Mouse (Mus musculus): ENCODE data around the gene Hmga1. TPM values are rescaled to one million over a fixed set of nuclear protein-coding genes. Genes with fewer than 3 reads are reported as not detected.

The Hmga1 gene
- polyA plus RNA-seq, 1 experiment from 2014 or later = 195 TPM

DNA sequence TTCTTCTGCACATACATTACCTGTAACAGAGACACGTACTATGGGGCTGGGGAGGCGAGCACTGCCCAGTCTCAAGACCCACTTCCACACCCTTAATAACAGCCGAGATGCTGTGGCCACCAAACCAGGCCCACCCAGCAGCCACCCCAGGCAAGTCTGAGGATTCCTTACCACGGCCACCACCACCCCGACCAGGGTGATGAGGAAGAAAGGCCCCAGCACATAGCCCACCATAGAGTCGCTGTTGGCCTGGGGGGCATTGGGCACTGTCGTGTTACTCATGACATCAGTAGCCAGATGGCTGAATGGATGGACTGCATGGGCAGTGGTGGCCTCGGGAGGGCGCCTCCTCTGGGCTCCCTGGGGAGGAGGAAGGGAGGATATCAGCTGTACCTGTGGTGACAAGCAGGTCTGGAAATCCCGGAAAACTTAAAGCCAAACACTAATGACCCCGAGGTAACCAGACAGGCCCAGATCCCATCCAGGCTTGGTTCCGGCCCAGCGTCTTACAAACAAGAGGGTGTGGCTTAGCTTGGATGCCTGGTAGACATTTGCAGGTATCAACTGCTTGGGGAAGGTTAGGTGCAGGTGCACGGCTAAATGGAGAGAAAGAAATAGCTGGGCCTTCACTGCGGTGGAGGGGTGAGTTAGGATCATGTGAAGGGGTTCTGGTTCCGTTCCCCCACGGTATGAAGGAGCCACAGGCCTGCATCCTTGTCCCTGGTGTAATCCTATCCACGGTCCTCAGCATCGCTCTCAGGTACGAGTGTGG, 8.3 kb downstream of the Hmga1 start:
- Histone ChIP-seq H3K4me2 (replicated peaks) (peak overlapping the region; percentile 83), H3K4me3 (replicated peaks) (peak overlapping the region; percentile 65), H3K4me1 (peaks cover 27% of the 10 kb centered on the region), H3K36me3 (peaks cover 3% of the 10 kb centered on the region; the same call in 1 of the 2 replicates), H3K27ac (replicated peaks) (0 out of 2 replicates have a peak overlapping the region, but pooled peaks have one; percentile 18), H3K27me3 (no peaks in the 10 kb centered on the region), H3K9me3 (replicated peaks) (no peaks in the 10 kb centered on the region), H3K9ac (peak overlapping the region; percentile 69)
- 12% methylated on average over 20 of the region's 20 CpGs for WGBS
- ATAC-seq (ENCODE audit: insufficient number of reproducible peaks, low FRiP score, low TSS enrichment, low read depth) = no peak

DNA sequence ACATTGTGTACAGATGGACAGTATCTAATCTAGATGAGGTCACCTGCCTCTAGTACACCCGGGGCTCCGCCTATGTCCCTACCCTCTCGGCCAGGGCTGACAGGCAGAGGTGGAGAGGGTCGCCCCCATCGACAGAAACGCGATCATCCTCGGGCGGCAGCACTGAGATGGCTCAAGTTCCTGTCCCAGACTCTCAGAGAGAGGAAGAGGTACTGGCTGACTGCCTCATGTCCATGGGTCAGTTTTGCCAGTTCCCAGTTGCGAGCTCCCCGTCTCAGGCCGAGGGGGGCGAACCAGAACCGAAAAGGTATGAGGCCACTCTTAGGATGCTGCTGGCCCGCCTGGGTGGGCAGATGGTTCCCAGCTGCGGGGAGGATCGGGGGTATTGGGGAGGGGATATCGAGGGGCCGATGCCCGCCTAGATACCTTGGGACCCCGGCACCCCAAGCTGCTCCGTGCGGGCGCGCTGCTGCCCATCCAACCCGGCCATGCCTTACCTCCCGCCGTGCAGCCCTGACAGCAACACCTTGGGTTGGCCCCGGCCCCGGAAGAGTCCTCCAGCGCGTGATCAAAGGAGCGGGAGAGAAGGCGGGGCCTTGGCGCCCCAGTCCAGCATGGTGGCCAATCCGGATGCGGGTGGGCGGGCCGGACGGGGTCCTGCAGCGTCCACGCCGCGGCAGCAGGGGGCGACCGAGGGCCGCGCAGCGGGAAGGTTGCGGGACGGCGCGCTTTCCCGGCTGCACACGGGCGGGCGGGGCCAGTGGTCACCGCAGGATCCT, 9.1 kb downstream of the Hmga1 start, which contains the start of gene AI413582:
Gene AI413582, minus strand, starts transcription at position 594 of the 779 bp plus-strand sequence.
- peak within 1 kb of the TSS; percentile 83 for H3K4me2 ChIP-seq (replicated peaks)
- H3K27me3 ChIP-seq = no peaks in the 10 kb centered on the region
- peak within 1 kb of the TSS; percentile 65 for H3K4me3 ChIP-seq (replicated peaks)
- peaks cover 3% of the 10 kb centered on the region; the same call in 1 of the 2 replicates for H3K36me3 ChIP-seq
- H3K4me1 ChIP-seq = peaks cover 27% of the 10 kb centered on the region
- under 1% methylated on average over 58 of the region's 58 CpGs for WGBS
- peak within 1 kb of the TSS; percentile 69 for H3K9ac ChIP-seq
- 0 out of 2 replicates have a peak within 1 kb of the TSS, but pooled peaks have one; percentile 18 for H3K27ac ChIP-seq (replicated peaks)
- ATAC-seq (ENCODE audit: insufficient number of reproducible peaks, low FRiP score, low TSS enrichment, low read depth) = peak; percentile 90
- H3K9me3 ChIP-seq (replicated peaks) = no peaks in the 10 kb centered on the region

DNA sequence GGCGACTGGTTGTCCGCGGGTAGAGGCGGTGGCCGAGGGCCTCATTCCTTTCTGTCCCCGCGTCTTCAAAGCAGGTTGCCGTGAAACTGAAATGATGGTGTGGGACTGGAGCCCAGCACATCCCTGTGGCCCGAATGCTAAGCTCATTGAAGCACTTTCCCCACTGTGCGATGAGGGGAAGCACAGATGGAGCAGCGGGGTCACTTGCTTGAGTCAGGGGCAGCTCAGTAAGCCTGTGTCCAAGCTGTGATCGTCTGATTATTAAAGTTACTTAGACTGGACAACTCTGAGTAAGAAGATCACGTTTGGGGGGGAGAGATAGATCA, 9.6 kb downstream of the Hmga1 start:
- H3K27ac ChIP-seq (replicated peaks) = no peak overlapping the region
- no peak for ATAC-seq (ENCODE audit: insufficient number of reproducible peaks, low FRiP score, low TSS enrichment, low read depth)
- under 1% methylated on average over 13 of the region's 13 CpGs for WGBS

DNA sequence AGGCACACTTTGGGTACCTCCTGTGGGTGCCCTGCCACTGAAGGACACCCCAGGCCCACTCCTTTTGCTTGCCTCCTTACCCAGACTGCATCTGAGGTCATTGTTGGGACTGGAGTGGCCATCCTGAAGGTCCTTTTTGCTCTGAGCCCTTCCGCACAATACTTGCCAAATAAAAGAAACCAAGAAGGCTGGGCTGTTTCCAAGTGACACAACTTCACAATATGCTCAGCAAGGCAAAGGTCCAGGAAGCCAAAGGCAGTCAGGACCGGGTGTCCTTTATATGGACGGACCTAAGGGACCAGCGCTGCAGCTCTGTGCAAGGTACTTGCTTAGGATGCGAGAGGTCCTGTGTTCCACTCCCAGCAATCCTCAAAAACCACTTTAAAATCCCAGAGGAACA, 11.9 kb downstream of the Hmga1 start:
- WGBS = 85% methylated on average over 5 of the region's 5 CpGs
- Histone ChIP-seq H3K36me3 (peaks cover 6% of the 10 kb centered on the region; the same call in 1 of the 2 replicates), H3K4me1 (peaks cover 19% of the 10 kb centered on the region), H3K27me3 (no peaks in the 10 kb centered on the region), H3K27ac (replicated peaks) (no peak overlapping the region), H3K4me2 (replicated peaks) (no peak overlapping the region), H3K4me3 (replicated peaks) (no peak overlapping the region), H3K9me3 (replicated peaks) (no peaks in the 10 kb centered on the region), H3K9ac (no peak overlapping the region)
- ATAC-seq (ENCODE audit: insufficient number of reproducible peaks, low FRiP score, low TSS enrichment, low read depth) = no peak

More for the DNA sequence above, 9.6 kb downstream of the Hmga1 start:
- Histone ChIP-seq H3K4me3 (replicated peaks) (peak overlapping the region; percentile 65), H3K4me2 (replicated peaks) (peak overlapping the region; percentile 83), H3K9me3 (replicated peaks) (no peaks in the 10 kb centered on the region), H3K36me3 (peaks cover 3% of the 10 kb centered on the region; the same call in 1 of the 2 replicates), H3K9ac (peak overlapping the region; percentile 33; the same call in 1 of the 2 replicates), H3K4me1 (peaks cover 27% of the 10 kb centered on the region), H3K27me3 (no peaks in the 10 kb centered on the region)

DNA sequence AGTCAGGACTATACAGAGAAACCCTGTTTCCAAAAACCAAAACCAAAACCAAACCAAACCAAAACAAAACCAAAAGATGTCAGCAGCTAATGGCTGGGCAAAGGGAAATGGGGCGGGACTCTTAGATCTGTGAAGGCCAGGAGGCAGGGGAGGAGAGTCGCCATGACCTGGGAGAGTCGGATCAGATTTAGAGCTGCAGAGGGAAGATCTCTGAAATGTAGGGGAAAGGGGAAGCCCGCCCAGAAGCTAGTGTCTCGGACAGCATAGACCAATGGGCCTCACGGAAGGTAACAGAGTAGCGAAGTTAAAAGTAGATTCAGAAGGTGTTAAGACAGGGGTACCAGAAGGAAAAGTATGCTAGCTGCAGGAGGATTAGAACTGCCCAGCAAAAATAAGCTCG, 15.0 kb downstream of the Hmga1 start:
- Histone ChIP-seq H3K9ac (no peak overlapping the region), H3K9me3 (replicated peaks) (no peaks in the 10 kb centered on the region), H3K4me3 (replicated peaks) (no peak overlapping the region), H3K36me3 (peaks cover 15% of the 10 kb centered on the region; the same call in 1 of the 2 replicates), H3K27ac (replicated peaks) (no peak overlapping the region), H3K27me3 (no peaks in the 10 kb centered on the region), H3K4me1 (peaks cover 2% of the 10 kb centered on the region; the same call in 1 of the 2 replicates), H3K4me2 (replicated peaks) (no peak overlapping the region)
- ATAC-seq (ENCODE audit: insufficient number of reproducible peaks, low FRiP score, low TSS enrichment, low read depth) = no peak
- 78% methylated on average over 8 of the region's 8 CpGs for WGBS

DNA sequence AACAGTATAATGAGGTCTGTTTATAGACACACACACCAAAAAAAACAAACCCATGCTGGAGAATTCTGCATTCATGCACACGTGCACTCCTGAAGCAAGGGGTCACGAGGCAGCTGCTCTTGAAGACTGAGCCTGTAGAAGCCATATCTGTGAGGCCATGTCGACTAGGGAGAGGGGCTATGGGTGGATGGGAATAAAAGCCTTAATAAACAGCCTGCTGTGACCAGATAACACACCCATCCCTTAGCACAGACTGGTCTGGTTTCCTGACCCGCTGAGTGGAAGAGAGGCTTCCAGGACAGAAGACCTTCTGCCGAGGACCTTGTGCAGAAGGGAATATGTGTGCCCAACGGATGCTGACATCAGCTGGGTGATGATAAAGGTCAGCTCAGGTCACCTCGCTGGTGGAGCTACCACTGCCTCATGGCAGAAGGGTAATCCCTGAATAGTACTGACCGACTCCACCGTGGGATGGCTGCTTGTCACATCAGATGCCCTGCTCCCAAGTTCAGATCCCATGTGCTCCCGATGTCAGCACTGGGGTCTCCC, 17.5 kb downstream of the Hmga1 start:
- no peak overlapping the region for H3K27ac ChIP-seq (replicated peaks)
- no peak overlapping the region for H3K9ac ChIP-seq
- no peaks in the 10 kb centered on the region for H3K27me3 ChIP-seq
- no peaks in the 10 kb centered on the region for H3K4me1 ChIP-seq
- peaks cover 29% of the 10 kb centered on the region for H3K36me3 ChIP-seq
- H3K4me2 ChIP-seq (replicated peaks) = no peak overlapping the region
- no peak overlapping the region for H3K4me3 ChIP-seq (replicated peaks)
- no peaks in the 10 kb centered on the region for H3K9me3 ChIP-seq (replicated peaks)
- no peak for ATAC-seq (ENCODE audit: insufficient number of reproducible peaks, low FRiP score, low TSS enrichment, low read depth)
- WGBS = 79% methylated on average over 10 of the region's 10 CpGs

DNA sequence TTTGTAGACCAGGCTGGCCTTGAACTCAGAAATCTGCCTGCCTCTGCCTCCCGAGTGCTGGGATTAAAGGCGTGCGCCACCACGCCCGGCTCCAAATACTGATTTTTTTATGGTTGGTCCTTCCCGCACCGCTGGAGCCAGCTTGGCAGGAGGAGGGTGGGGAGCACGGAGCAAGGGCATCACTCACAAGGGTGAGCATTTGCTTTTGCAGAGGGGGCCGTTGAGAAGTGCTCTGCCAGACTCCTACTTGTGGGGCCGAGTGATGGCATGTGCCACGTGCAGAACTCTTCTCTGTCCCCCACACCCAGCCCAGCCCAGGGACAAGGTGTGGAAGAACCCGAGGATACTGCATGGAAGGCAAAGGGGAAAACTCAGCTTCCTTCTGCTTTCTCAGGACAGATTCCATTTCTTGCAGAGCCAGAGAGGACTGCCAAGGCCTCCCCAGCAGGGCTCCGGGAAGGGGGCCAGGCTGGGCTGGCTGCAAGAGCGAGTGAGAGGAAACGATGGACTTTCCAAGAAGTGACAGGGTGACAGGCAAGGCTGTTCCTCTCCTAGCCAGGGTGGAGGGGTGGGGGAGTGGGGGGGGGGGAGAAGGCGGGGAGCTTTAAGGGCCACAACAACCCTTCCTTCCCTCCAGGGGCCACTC, 18.3 kb downstream of the Hmga1 start:
- WGBS = 86% methylated on average over 15 of the region's 16 CpGs
- no peaks in the 10 kb centered on the region for H3K9me3 ChIP-seq (replicated peaks)
- peaks cover 35% of the 10 kb centered on the region for H3K36me3 ChIP-seq
- H3K4me3 ChIP-seq (replicated peaks) = no peak overlapping the region
- no peak overlapping the region; the same call in 1 of the 2 replicates for H3K27ac ChIP-seq (replicated peaks)
- H3K4me1 ChIP-seq = no peaks in the 10 kb centered on the region
- ATAC-seq (ENCODE audit: insufficient number of reproducible peaks, low FRiP score, low TSS enrichment, low read depth) = no peak
- no peaks in the 10 kb centered on the region for H3K27me3 ChIP-seq
- no peak overlapping the region for H3K9ac ChIP-seq
- H3K4me2 ChIP-seq (replicated peaks) = no peak overlapping the region

DNA sequence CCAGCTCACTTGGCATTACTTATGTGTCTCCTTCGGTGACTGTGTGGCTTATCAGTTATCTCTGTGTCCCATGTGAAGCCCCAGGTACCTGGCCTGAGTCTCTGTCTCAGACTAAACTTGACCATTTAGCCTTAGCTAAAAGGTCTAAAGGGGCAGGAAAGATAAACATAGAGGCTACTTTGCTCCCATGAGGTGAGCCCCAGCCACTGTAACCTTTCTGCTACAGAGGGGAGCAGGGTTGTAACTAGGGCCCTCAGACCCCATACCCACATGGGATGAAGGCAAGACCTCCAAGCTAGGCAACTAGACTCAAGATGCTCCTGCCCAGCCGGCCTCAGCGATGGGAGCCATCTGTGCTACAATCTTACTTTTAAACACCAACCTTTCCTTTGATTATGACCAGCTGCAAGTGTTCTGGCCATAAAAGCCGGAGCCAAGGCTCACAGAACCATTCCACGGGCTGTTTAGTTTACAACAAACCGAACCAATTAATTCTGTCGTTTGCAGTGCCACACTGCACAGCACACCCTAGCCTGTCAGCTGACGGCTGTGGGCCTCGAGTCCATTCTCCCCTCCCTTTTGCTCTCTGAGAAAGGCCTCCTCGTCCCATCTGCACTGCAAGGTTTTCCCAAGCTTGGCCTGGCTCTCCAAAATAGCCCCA, 18.9 kb downstream of the Hmga1 start:
- Histone ChIP-seq H3K9ac (no peak overlapping the region), H3K4me3 (replicated peaks) (no peak overlapping the region), H3K4me1 (no peaks in the 10 kb centered on the region), H3K27ac (replicated peaks) (no peak overlapping the region), H3K36me3 (peaks cover 41% of the 10 kb centered on the region), H3K27me3 (no peaks in the 10 kb centered on the region), H3K9me3 (replicated peaks) (no peaks in the 10 kb centered on the region), H3K4me2 (replicated peaks) (no peak overlapping the region)
- WGBS = 78% methylated on average over 10 of the region's 10 CpGs
- no peak for ATAC-seq (ENCODE audit: insufficient number of reproducible peaks, low FRiP score, low TSS enrichment, low read depth)

DNA sequence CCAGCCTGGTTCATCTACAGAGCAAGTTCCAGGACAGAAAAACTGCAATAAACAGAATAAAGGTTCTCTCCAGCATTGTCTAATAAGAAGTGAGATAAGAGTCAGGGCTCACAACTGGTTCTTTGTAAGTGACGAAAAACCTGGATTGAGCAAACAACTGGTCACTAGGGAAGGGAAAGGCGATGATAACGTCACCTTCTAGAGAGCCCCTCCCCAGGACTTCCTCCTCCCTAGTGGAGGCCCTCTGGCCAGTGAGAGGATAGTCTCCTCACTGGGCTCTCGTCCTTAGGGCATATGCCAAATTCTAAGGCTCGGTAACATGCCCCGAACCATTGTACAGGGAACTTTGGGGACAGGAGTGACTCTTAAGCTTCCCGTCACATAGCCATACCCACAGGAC, 19.8 kb downstream of the Hmga1 start:
- Histone ChIP-seq H3K4me2 (replicated peaks) (no peak overlapping the region), H3K9ac (no peak overlapping the region), H3K4me3 (replicated peaks) (no peak overlapping the region), H3K4me1 (no peaks in the 10 kb centered on the region), H3K27me3 (no peaks in the 10 kb centered on the region), H3K36me3 (peaks cover 48% of the 10 kb centered on the region), H3K9me3 (replicated peaks) (no peaks in the 10 kb centered on the region), H3K27ac (replicated peaks) (no peak overlapping the region)
- ATAC-seq (ENCODE audit: insufficient number of reproducible peaks, low FRiP score, low TSS enrichment, low read depth) = no peak
- 87% methylated on average over 7 of the region's 7 CpGs for WGBS

DNA sequence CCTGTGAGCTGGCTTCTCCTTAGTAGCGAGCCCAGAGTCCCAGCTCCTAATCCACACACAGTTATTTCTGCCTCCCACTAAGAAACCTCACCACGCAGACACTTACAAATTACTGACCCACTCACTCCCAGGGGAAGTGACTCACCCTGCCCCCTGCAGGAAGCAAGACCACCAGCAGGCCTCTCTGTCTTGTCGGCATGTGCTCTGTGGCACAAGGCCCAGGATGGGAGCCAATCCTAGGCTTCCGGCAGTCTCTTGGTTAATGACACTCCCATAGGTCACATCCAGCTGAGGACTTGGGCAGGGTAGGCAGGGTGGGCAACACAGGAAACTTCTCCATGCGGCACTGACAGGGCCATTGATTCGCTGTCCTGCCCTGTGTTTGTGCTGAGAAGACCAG, 21.2 kb downstream of the Hmga1 start:
- no peak for ATAC-seq (ENCODE audit: insufficient number of reproducible peaks, low FRiP score, low TSS enrichment, low read depth)
- H3K9ac ChIP-seq = no peak overlapping the region
- peaks cover 62% of the 10 kb centered on the region for H3K36me3 ChIP-seq
- no peaks in the 10 kb centered on the region for H3K27me3 ChIP-seq
- 72% methylated on average over 6 of the region's 6 CpGs for WGBS
- no peaks in the 10 kb centered on the region for H3K9me3 ChIP-seq (replicated peaks)
- no peak overlapping the region for H3K4me3 ChIP-seq (replicated peaks)
- no peak overlapping the region for H3K27ac ChIP-seq (replicated peaks)
- H3K4me2 ChIP-seq (replicated peaks) = no peak overlapping the region
- no peaks in the 10 kb centered on the region for H3K4me1 ChIP-seq
